14 mouse cellular contexts compared by ENCODE assay signal in the genomic region with DNA sequence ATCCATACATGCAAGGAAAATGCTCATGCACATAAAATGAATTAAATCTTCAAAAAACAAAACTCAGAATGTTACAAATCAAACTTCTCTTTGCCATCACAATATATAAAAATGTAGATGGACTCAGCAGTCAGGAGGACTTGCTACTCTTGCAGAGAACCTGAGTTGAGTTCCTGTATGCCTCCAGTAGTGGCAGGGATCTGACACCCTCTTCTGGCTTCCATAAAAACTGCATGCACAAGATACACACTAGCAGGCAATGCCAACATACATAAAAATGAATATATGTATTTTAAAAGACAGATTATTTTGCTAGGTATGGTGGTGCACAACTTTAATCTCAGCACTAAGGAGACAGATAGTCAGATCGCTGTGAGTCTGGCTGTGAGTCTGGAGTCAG. TPM values are rescaled to one million over a fixed set of nuclear protein-coding genes. Genes with fewer than 3 reads are reported as not detected.
DNase-seq lines count a peak whose midpoint lies in the region; ATAC-seq and TF ChIP-seq lines count a peak whose summit lies in the region.
"Had no signal": no experiment of that assay in that cellular context is flagged by ENCODE, and none has a peak within 500 bp of the region (broad histone marks: within the 10 kb centered on the region; RNA-seq: fewer than 3 reads in every experiment).

No protein-coding gene starts in this region.

- 100% methylated on average over 1 of the region's 1 CpGs for WGBS in midbrain, embryonic 11.5 days

- H3K79me2 ChIP-seq in MEL (ENCODE audit: control insufficient read depth, insufficient read depth, low read length, poor library complexity), result no peaks in the 10 kb centered on the region

- peak; percentile 66 for TF ChIP-seq RAD21 in MEL (IDR thresholded peaks at IDR 0.05; ENCODE audit: low read depth, low read length)

- H3K36me3 ChIP-seq in MEL (ENCODE audit: control insufficient read depth in 1 of 2, insufficient read depth in 2 of 2, low read length in 2 of 2), result peaks cover 0 to 5% of the 10 kb centered on the region in 2 experiments; a peak in 3 of 4 replicates
- peaks cover 5% of the 10 kb centered on the region for H3K36me3 ChIP-seq in midbrain, embryonic 11.5 days (ENCODE audit: control insufficient read depth, insufficient read depth, low read length)

- DNase-seq in gastrocnemius, adult 2 months, result no peak
- DNase-seq in gastrocnemius, adult 8-10 months (ENCODE audit: low spot score in 2 of 2), result no peak
- DNase-seq in left cerebral cortex, adult 2 months (ENCODE audit: extremely low spot score in 1 of 2, low spot score in 2 of 2), result no peak
- DNase-seq in left cerebral cortex, adult 18-20 months (ENCODE audit: low spot score in 2 of 2), result no peak
- peak; percentile 60 for DNase-seq in MEL (ENCODE audit: low read depth, low spot score)
- peak; percentile 14 for DNase-seq in induced T-regulatory cell, adult 2 months (ENCODE audit: low read depth)
- DNase-seq in midbrain, embryonic 11.5 days (ENCODE audit: low spot score, missing footprints), result no peak
- DNase-seq: adrenal gland, adult 2 months; cerebellum, adult 9-11 months; thymus, postnatal 4 days had no signal

- no peak overlapping the region for H3K9ac ChIP-seq in MEL (ENCODE audit: control insufficient read depth, low read depth, low read length, poor library complexity, severe bottlenecking)
- H3K9ac ChIP-seq in midbrain, embryonic 11.5 days (ENCODE audit: low read length), result no peak overlapping the region
- H3K9ac ChIP-seq: embryonic facial prominence, embryonic 12.5 days; limb, embryonic 15.5 days had no signal

- peaks cover 0 to 2% of the 10 kb centered on the region in 2 experiments; a peak in 1 of 4 replicates for H3K4me1 ChIP-seq in MEL (ENCODE audit: control insufficient read depth in 1 of 2, insufficient read depth in 2 of 2, low read length in 2 of 2)
- no peaks in the 10 kb centered on the region for H3K4me1 ChIP-seq in midbrain, embryonic 11.5 days (ENCODE audit: control insufficient read depth, insufficient read depth, low read length)
- H3K4me1 ChIP-seq: embryonic facial prominence, embryonic 12.5 days; limb, embryonic 15.5 days had no signal

- no peak for TF ChIP-seq EP300 in MEL (IDR thresholded peaks at IDR 0.05; ENCODE audit: low read depth in 1 of 2, low read length in 2 of 2)

- H3K4me2 ChIP-seq in midbrain, embryonic 11.5 days, result no peak overlapping the region
- H3K4me2 ChIP-seq: embryonic facial prominence, embryonic 12.5 days; heart, embryonic 11.5 days; limb, embryonic 15.5 days had no signal

- H3K9me3 ChIP-seq in MEL (replicated peaks; ENCODE audit: insufficient read depth, low read length), result no peaks in the 10 kb centered on the region
- no peaks in the 10 kb centered on the region for H3K9me3 ChIP-seq in midbrain, embryonic 11.5 days (ENCODE audit: control insufficient read depth, low read length)
- H3K9me3 ChIP-seq: embryonic facial prominence, embryonic 12.5 days; limb, embryonic 15.5 days had no signal

- H3K27ac ChIP-seq in gastrocnemius, adult 2 months, result no peak overlapping the region
- no peak overlapping the region for H3K27ac ChIP-seq in left cerebral cortex, adult 2 months
- H3K27ac ChIP-seq in MEL (ENCODE audit: control insufficient read depth, low read depth, low read length), result no peak overlapping the region
- no peak overlapping the region for H3K27ac ChIP-seq in midbrain, embryonic 11.5 days (ENCODE audit: low read depth, low read length)
- H3K27ac ChIP-seq: embryonic facial prominence, embryonic 12.5 days; limb, embryonic 15.5 days had no signal

- intact Hi-C loops in gastrocnemius, adult 2 months (cut with DNase I), result loop anchor here (5.0 kb wide), 1 partner anchor 34 kb away; no protein-coding TSS in a partner anchor
- intact Hi-C loops in left cerebral cortex, adult 2 months (cut with DNase I), result no loop called here

- H3K4me3 ChIP-seq in gastrocnemius, adult 2 months, result no peak overlapping the region
- H3K4me3 ChIP-seq in left cerebral cortex, adult 2 months, result no peak overlapping the region
- no peak overlapping the region for H3K4me3 ChIP-seq in MEL (ENCODE audit: control insufficient read depth in 1 of 2, insufficient read depth in 1 of 2, low read depth in 2 of 2, low read length in 2 of 2)
- H3K4me3 ChIP-seq in midbrain, embryonic 11.5 days (ENCODE audit: low read depth, low read length), result no peak overlapping the region
- H3K4me3 ChIP-seq: embryonic facial prominence, embryonic 12.5 days; limb, embryonic 15.5 days had no signal

- TF ChIP-seq CTCF in gastrocnemius, adult 2 months (IDR thresholded peaks at IDR 0.05), result peak; percentile 65
- peak; percentile 45 for TF ChIP-seq CTCF in left cerebral cortex, adult 2 months (IDR thresholded peaks at IDR 0.05)
- TF ChIP-seq CTCF in MEL (IDR thresholded peaks at IDR 0.05 in 2 of 3, conservative IDR thresholded peaks at IDR 0.05 in 1 of 3; ENCODE audit: control insufficient read depth in 1 of 3, insufficient read depth in 1 of 3, low read depth in 2 of 3, low read length in 3 of 3, poor library complexity in 1 of 3, severe bottlenecking in 1 of 3), result peak; percentile 22 to 59 (median 48); a peak in 5 of 6 replicates

- no peak for ATAC-seq in midbrain, embryonic 11.5 days (ENCODE audit: low FRiP score)
- ATAC-seq: intestine, embryonic 16.5 days had no signal

- H3K27me3 ChIP-seq in MEL (ENCODE audit: control insufficient read depth in 1 of 2, insufficient read depth in 2 of 2, low read length in 2 of 2), result no peaks in the 10 kb centered on the region
- H3K27me3 ChIP-seq in midbrain, embryonic 11.5 days (ENCODE audit: control insufficient read depth, insufficient read depth, low read length), result no peaks in the 10 kb centered on the region
- H3K27me3 ChIP-seq: embryonic facial prominence, embryonic 12.5 days; limb, embryonic 15.5 days had no signal

- TF ChIP-seq POLR2A in MEL (IDR thresholded peaks at IDR 0.05; ENCODE audit: control insufficient read depth in 1 of 2, insufficient read depth in 1 of 2, low read depth in 1 of 2, low read length in 2 of 2, poor library complexity in 1 of 2), result no peak

TF ChIP-seq in MEL, 35 proteins besides CTCF, POLR2A, EP300 and RAD21:
- TF ChIP-seq ZKSCAN1 (IDR thresholded peaks at IDR 0.05; ENCODE audit: low read depth, low read length), result no peak
- TF ChIP-seq SMC3 (IDR thresholded peaks at IDR 0.05; ENCODE audit: low read depth, low read length), result peak; percentile 53
- no peak for TF ChIP-seq SIN3A (IDR thresholded peaks at IDR 0.05; ENCODE audit: low read length)
- TF ChIP-seq BHLHE40 (IDR thresholded peaks at IDR 0.05; ENCODE audit: borderline replicate concordance, low read depth, low read length), result no peak
- TF ChIP-seq NELFE (IDR thresholded peaks at IDR 0.05; ENCODE audit: low read depth, low read length), result no peak
- no peak for TF ChIP-seq ETS1 (IDR thresholded peaks at IDR 0.05; ENCODE audit: low read depth, low read length)

RNA-seq across cellular contexts. Expression of gene Crebbp, which starts 45.3 kb away (rescaled TPM):
- total RNA-seq in gastrocnemius, adult 2 months (2021), result 10 to 100 TPM; 40.5 to 41.6 TPM
- 10 to 100 TPM; 36.3 to 38.3 (median 37.0) TPM for total RNA-seq in gastrocnemius, adult 8-10 months (2022)
- total RNA-seq in left cerebral cortex, adult 2 months (2021), result 10 to 100 TPM; 91.5 to 92.3 TPM
- 10 to 100 TPM; 79.7 to 80.6 TPM for total RNA-seq in left cerebral cortex, adult 18-20 months (2021)
- 4.7 and 7.3 TPM in 2 replicates for total RNA-seq in MEL (2012; rRNA removed)
- 100 to 1,000 TPM in 1 of 2 experiments, 1 to 10 TPM in 1; 7.0 to 145 TPM for polyA plus RNA-seq in MEL (2012; ENCODE audit: insufficient read depth in 1 of 2, insufficient read length in 2 of 2, low read depth in 1 of 2, low replicate concordance in 2 of 2, missing spikeins in 1 of 2)
- 30.8 and 32.7 TPM in 2 replicates for polyA plus RNA-seq in midbrain, embryonic 11.5 days (2014; fragmentation: Nextera tagmentation; extraction: Ambion mirVana)

Comparison
In these comparisons a context has a peak if more than half of its experiments do, and no peak if none do; other contexts are left out.
1. DNase-seq: peak in MEL (single experiment) and induced T-regulatory cell, adult 2 months (single experiment); none in gastrocnemius, adult 2 months (single experiment), gastrocnemius, adult 8-10 months (0 of 2), left cerebral cortex, adult 2 months (0 of 2), left cerebral cortex, adult 18-20 months (0 of 2) and midbrain, embryonic 11.5 days (single experiment).
2. Peak in every context shown above with its lines, with median percentiles within 50 percentile points of each other: CTCF ChIP-seq.